Mouse (Mus musculus) MEL (cell line): Measurements from ENCODE around the gene Tnxb. TPM values are rescaled to one million over a fixed set of nuclear protein-coding genes. Genes with fewer than 3 reads are reported as not detected.
"Not testable (repeated sequence)": the region's sequence is repeated elsewhere in the genome, so short reads cannot be mapped to it uniquely, and the experiment has no call there.

Experiments used
- DNase-seq: peaks from one replicate; pipeline ENCODE4 v3.0.0; 2011; ENCODE audit warnings: low read depth, low spot score
- H3K27ac ChIP-seq: 2 replicates; pipeline ENCODE4 v1.5.1; 2012; ENCODE audit warnings: low read depth, mild to moderate bottlenecking, control low read depth, low read length, moderate library complexity; ENCODE audit not compliant: control insufficient read depth
- H3K27me3 ChIP-seq, 2 experiments: fragments of 150-350 bp in 1 of 2; sonication (generic) in 1 of 2; 2 replicates each; pipeline ENCODE4 v1.6.1; 2012; ENCODE audit warnings: low read length in 2 of 2, mild to moderate bottlenecking in 2 of 2, improper control_type of control experiment in 1 of 2, moderate library complexity in 1 of 2; ENCODE audit not compliant: insufficient read depth in 2 of 2, control insufficient read depth in 1 of 2
- H3K36me3 ChIP-seq, 2 experiments: 2 replicates each; pipeline ENCODE4 v1.6.1; 2012 to 2014; ENCODE audit warnings: low read length in 2 of 2, improper control_type of control experiment in 1 of 2, inconsistent platforms in 1 of 2, mild to moderate bottlenecking in 1 of 2; ENCODE audit not compliant: insufficient read depth in 2 of 2, control insufficient read depth in 1 of 2
- H3K4me1 ChIP-seq, 2 experiments: fragments of 150-350 bp in 1 of 2; sonication (generic) in 1 of 2; 2 replicates each; pipeline ENCODE4 v1.6.1; 2012; ENCODE audit warnings: low read length in 2 of 2, improper control_type of control experiment in 1 of 2, mild to moderate bottlenecking in 1 of 2; ENCODE audit not compliant: insufficient read depth in 2 of 2, control insufficient read depth in 1 of 2
- H3K4me3 ChIP-seq, 2 experiments: fragments of 150-350 bp in 1 of 2; sonication (generic) in 1 of 2; 2 replicates each; pipeline ENCODE4 v1.5.1; 2012; ENCODE audit warnings: low read depth in 2 of 2, low read length in 2 of 2, mild to moderate bottlenecking in 2 of 2, moderate library complexity in 2 of 2, control low read depth in 1 of 2, improper control_type of control experiment in 1 of 2; ENCODE audit not compliant: control insufficient read depth in 1 of 2, insufficient read depth in 1 of 2
- H3K79me2 ChIP-seq: 2 replicates; pipeline ENCODE4 v1.6.1; 2012; ENCODE audit warnings: mild to moderate bottlenecking, low read length, moderate library complexity; ENCODE audit not compliant: control insufficient read depth, poor library complexity, insufficient read depth
- H3K9ac ChIP-seq: 2 replicates; pipeline ENCODE4 v1.6.1; 2012; ENCODE audit warnings: low read depth, mild to moderate bottlenecking, control low read depth, low read length, moderate library complexity; ENCODE audit not compliant: control insufficient read depth, poor library complexity, severe bottlenecking
- H3K9me3 ChIP-seq: fragments of 150-350 bp; sonication (generic); replicated peaks from 2 replicates; pipeline ENCODE4 v1.6.1; 2012; ENCODE audit warnings: mild to moderate bottlenecking, low read length, improper control_type of control experiment, moderate library complexity; ENCODE audit not compliant: insufficient read depth
- CHD1 ChIP-seq: IDR thresholded peaks from 2 replicates; pipeline ENCODE4 v1.6.1; 2012; ENCODE audit warnings: low read depth, mild to moderate bottlenecking, inconsistent platforms, low read length, improper control_type of control experiment
- EP300 ChIP-seq, 2 experiments: IDR thresholded peaks; 2 replicates each; pipeline ENCODE4 v1.6.1; 2011; ENCODE audit warnings: improper control_type of control experiment in 2 of 2, low read length in 2 of 2, low read depth in 1 of 2, mild to moderate bottlenecking in 1 of 2
- HCFC1 ChIP-seq: IDR thresholded peaks from 2 replicates; pipeline ENCODE4 v1.6.1; 2012; ENCODE audit warnings: low read depth, mild to moderate bottlenecking, inconsistent platforms, low read length, improper control_type of control experiment, moderate library complexity
- KAT2A ChIP-seq: conservative IDR thresholded peaks from 2 replicates; pipeline ENCODE4 v1.6.1; 2012; ENCODE audit warnings: low read depth, low read length, improper control_type of control experiment, inconsistent platforms
- MAX ChIP-seq: IDR thresholded peaks from 2 replicates; pipeline ENCODE4 v1.6.1; 2011; ENCODE audit warnings: low read length, improper control_type of control experiment
- MEF2A ChIP-seq: IDR thresholded peaks from 2 replicates; pipeline ENCODE4 v1.6.1; 2014; ENCODE audit warnings: low read depth, mild to moderate bottlenecking, inconsistent platforms, low read length, improper control_type of control experiment; ENCODE audit not compliant: poor library complexity, insufficient replicate concordance, severe bottlenecking; ENCODE audit errors: extremely low read depth
- MYC ChIP-seq: IDR thresholded peaks from 2 replicates; pipeline ENCODE4 v1.6.1; 2011; ENCODE audit warnings: low read depth, mild to moderate bottlenecking, low read length, improper control_type of control experiment, moderate library complexity
- NELFE ChIP-seq: IDR thresholded peaks from 2 replicates; pipeline ENCODE4 v1.6.1; 2011; ENCODE audit warnings: low read depth, low read length, improper control_type of control experiment
- POLR2A ChIP-seq, 2 experiments: IDR thresholded peaks; 2 replicates each; pipeline ENCODE4 v1.6.1; 2011 to 2012; ENCODE audit warnings: low read length in 2 of 2, mild to moderate bottlenecking in 2 of 2, control low read depth in 1 of 2, improper control_type of control experiment in 1 of 2, low read depth in 1 of 2, moderate library complexity in 1 of 2; ENCODE audit not compliant: control insufficient read depth in 1 of 2, insufficient read depth in 1 of 2, poor library complexity in 1 of 2
- POLR2AphosphoS2 ChIP-seq: IDR thresholded peaks from 2 replicates; pipeline ENCODE4 v1.6.1; 2011; ENCODE audit warnings: low read length, improper control_type of control experiment
- RAD21 ChIP-seq: IDR thresholded peaks from 2 replicates; pipeline ENCODE4 v1.6.1; 2011; ENCODE audit warnings: mild to moderate bottlenecking, low read depth, low read length, improper control_type of control experiment
- RCOR1 ChIP-seq: IDR thresholded peaks from 2 replicates; pipeline ENCODE4 v1.6.1; 2012; ENCODE audit warnings: low read depth, mild to moderate bottlenecking, inconsistent platforms, low read length, improper control_type of control experiment
- SMC3 ChIP-seq: IDR thresholded peaks from 2 replicates; pipeline ENCODE4 v1.6.1; 2011; ENCODE audit warnings: low read depth, low read length, improper control_type of control experiment
- USF1 ChIP-seq: IDR thresholded peaks from 2 replicates; pipeline ENCODE4 v1.6.1; 2014; ENCODE audit warnings: low read depth, mild to moderate bottlenecking, inconsistent platforms, low read length, improper control_type of control experiment, moderate library complexity
- USF2 ChIP-seq, 2 experiments: IDR thresholded peaks; 2 replicates each; pipeline ENCODE4 v1.6.1; 2011 to 2012; ENCODE audit warnings: improper control_type of control experiment in 2 of 2, low read length in 2 of 2, borderline replicate concordance in 1 of 2, inconsistent platforms in 1 of 2, low read depth in 1 of 2, mild to moderate bottlenecking in 1 of 2; ENCODE audit not compliant: insufficient read depth in 1 of 2
- ZC3H11A ChIP-seq: IDR thresholded peaks from 2 replicates; pipeline ENCODE4 v1.6.1; 2012; ENCODE audit warnings: low read depth, mild to moderate bottlenecking, inconsistent platforms, low read length, improper control_type of control experiment
- ZMIZ1 ChIP-seq: IDR thresholded peaks from 2 replicates; pipeline ENCODE4 v1.6.1; 2012; ENCODE audit warnings: low read depth, mild to moderate bottlenecking, inconsistent platforms, low read length, improper control_type of control experiment, moderate library complexity
- ZNF384 ChIP-seq: IDR thresholded peaks from 2 replicates; pipeline ENCODE4 v1.6.1; 2012; ENCODE audit warnings: low read depth, mild to moderate bottlenecking, inconsistent platforms, low read length, improper control_type of control experiment
- polyA plus RNA-seq, 2 experiments: library from polyadenylated mRNA; stranded (reverse) in 1 of 2; unstranded in 1 of 2; fragments of >175 nt in 1 of 2; fragments of >200 nt in 1 of 2; gene quantifications; 2 replicates each; pipeline versions ENCODE4 v1.2.1 to v1.2.4; 2012; ENCODE audit warnings: low replicate concordance in 2 of 2, low read depth in 1 of 2; ENCODE audit not compliant: insufficient read length in 2 of 2, insufficient read depth in 1 of 2, missing spikeins in 1 of 2
- total RNA-seq: library from RNA; depleted of rRNA; stranded (reverse); fragments of 300-350 nt; gene quantifications from 2 replicates; pipeline ENCODE4 v1.2.3, GENCODE M21; 2012

Gene Tnxb
- total and polyA plus RNA-seq, 3 experiments = 0.27 to 0.28 TPM; not detected in 1

GRCm38 (mm10) chr17:34743719-34744118 lies 73.4 kb downstream of the Tnxb start, which contains the start of gene C4b:
Gene C4b (minus strand): TSS chr17:34743882.
- no peaks in the 10 kb centered on the region for H3K79me2 ChIP-seq
- H3K4me1 ChIP-seq = no peaks in the 10 kb centered on the region
- no peak within 1 kb of the TSS for H3K9ac ChIP-seq
- H3K4me3 ChIP-seq = no peak within 1 kb of the TSS
- H3K27ac ChIP-seq = no peak within 1 kb of the TSS
- no peaks in the 10 kb centered on the region for H3K27me3 ChIP-seq
- TF ChIP-seq RCOR1 (no peak), HCFC1 (no peak), ZC3H11A (no peak), ZNF384 (no peak), SMC3 (no peak), ZMIZ1 (no peak)
- TF ChIP-seq, all 39 proteins: peak for 0
- H3K9me3 ChIP-seq = no peaks in the 10 kb centered on the region
- DNase-seq = no peak
- H3K36me3 ChIP-seq = no peaks in the 10 kb centered on the region

GRCm38 (mm10) chr17:34744206-34744605 lies 73.9 kb downstream of the Tnxb start:
- H3K27me3 ChIP-seq = no peaks in the 10 kb centered on the region
- H3K4me3 ChIP-seq = no peak overlapping the region
- H3K27ac ChIP-seq = no peak overlapping the region
- DNase-seq = no peak
- TF ChIP-seq POLR2AphosphoS2 (no peak), MAX (no peak), POLR2A (IDR thresholded peaks at IDR 0.05; ENCODE audit: control insufficient read depth in 1 of 2, insufficient read depth in 1 of 2, low read depth in 1 of 2, low read length in 2 of 2, poor library complexity in 1 of 2) (no peak), USF1 (no peak), CHD1 (no peak), RCOR1 (no peak), HCFC1 (no peak), EP300 (IDR thresholded peaks at IDR 0.05; ENCODE audit: low read depth in 1 of 2, low read length in 2 of 2) (no peak), MEF2A (no peak), MYC (no peak), NELFE (no peak), USF2 (IDR thresholded peaks at IDR 0.05; ENCODE audit: borderline replicate concordance in 1 of 2, insufficient read depth in 1 of 2, low read depth in 1 of 2, low read length in 2 of 2) (no peak), ZNF384 (no peak), RAD21 (no peak), KAT2A (no peak)
- H3K36me3 ChIP-seq = no peaks in the 10 kb centered on the region
- no peak overlapping the region for H3K9ac ChIP-seq
- H3K79me2 ChIP-seq = no peaks in the 10 kb centered on the region
- no peaks in the 10 kb centered on the region for H3K4me1 ChIP-seq
- no peaks in the 10 kb centered on the region for H3K9me3 ChIP-seq

GRCm38 (mm10) chr17:34744611-34745010 lies 74.3 kb downstream of the Tnxb start:
- H3K9ac ChIP-seq, H3K4me1 ChIP-seq, DNase-seq, H3K27ac ChIP-seq, H3K36me3 ChIP-seq, H3K9me3 ChIP-seq, H3K27me3 ChIP-seq, H3K4me3 ChIP-seq, H3K79me2 ChIP-seq: not testable (repeated sequence)

GRCm38 (mm10) chr17:34745166-34745565 lies 74.8 kb downstream of the Tnxb start:
- H3K4me1 ChIP-seq, H3K27me3 ChIP-seq, H3K79me2 ChIP-seq, H3K9me3 ChIP-seq, H3K36me3 ChIP-seq, H3K4me3 ChIP-seq, H3K9ac ChIP-seq, DNase-seq, H3K27ac ChIP-seq: not testable (repeated sequence)
